Mouse (Mus musculus) heart, embryonic 10.5 days (tissue): ENCODE results near the gene 0610010K14Rik. TPM values are rescaled to one million over a fixed set of nuclear protein-coding genes. Genes with fewer than 3 reads are reported as not detected.

ENCODE experiments used
- DNase-seq: peaks from one replicate; pipeline ENCODE4 v3.0.0-alpha.2; 2017; ENCODE audit warnings: low spot score
- H3K27ac ChIP-seq: fragments of 300-500 bp; sonication (generic); 2 replicates; pipeline ENCODE4 v1.5.1; 2016; ENCODE audit warnings: mild to moderate bottlenecking
- H3K27me3 ChIP-seq: fragments of 300-500 bp; sonication (generic); 2 replicates; pipeline ENCODE4 v1.6.1; 2016; ENCODE audit warnings: mild to moderate bottlenecking; ENCODE audit not compliant: poor library complexity, insufficient read depth, severe bottlenecking
- H3K36me3 ChIP-seq: fragments of 300-500 bp; sonication (generic); 2 replicates; pipeline ENCODE4 v1.6.1; 2016; ENCODE audit warnings: mild to moderate bottlenecking, moderate library complexity
- H3K4me1 ChIP-seq: fragments of 300-500 bp; sonication (generic); 2 replicates; pipeline ENCODE4 v1.6.1; 2016; ENCODE audit warnings: mild to moderate bottlenecking
- H3K4me3 ChIP-seq: fragments of 300-500 bp; sonication (generic); 2 replicates; pipeline ENCODE4 v1.5.1; 2016; ENCODE audit warnings: mild to moderate bottlenecking, moderate library complexity
- H3K9me3 ChIP-seq: fragments of 300-500 bp; sonication (generic); 2 replicates; pipeline ENCODE4 v1.6.1; 2016; ENCODE audit warnings: mild to moderate bottlenecking, moderate library complexity
- WGBS: fragments of 180-500 bp; shearing (Covaris S2); methylation state at CpG from one replicate; pipeline ENCODE4 v1.1.7; 2016; 5-methylcytosine and 5-hydroxymethylcytosine counted together
- polyA plus RNA-seq: library from polyadenylated mRNA; unstranded; fragments of >200 nt; fragmentation: Nextera tagmentation; extraction: Ambion mirVana; gene quantifications from 2 replicates; pipeline ENCODE4 v1.2.1, GENCODE M21; 2016

Gene 0610010K14Rik
- 142 and 153 TPM in 2 replicates for polyA plus RNA-seq

DNA sequence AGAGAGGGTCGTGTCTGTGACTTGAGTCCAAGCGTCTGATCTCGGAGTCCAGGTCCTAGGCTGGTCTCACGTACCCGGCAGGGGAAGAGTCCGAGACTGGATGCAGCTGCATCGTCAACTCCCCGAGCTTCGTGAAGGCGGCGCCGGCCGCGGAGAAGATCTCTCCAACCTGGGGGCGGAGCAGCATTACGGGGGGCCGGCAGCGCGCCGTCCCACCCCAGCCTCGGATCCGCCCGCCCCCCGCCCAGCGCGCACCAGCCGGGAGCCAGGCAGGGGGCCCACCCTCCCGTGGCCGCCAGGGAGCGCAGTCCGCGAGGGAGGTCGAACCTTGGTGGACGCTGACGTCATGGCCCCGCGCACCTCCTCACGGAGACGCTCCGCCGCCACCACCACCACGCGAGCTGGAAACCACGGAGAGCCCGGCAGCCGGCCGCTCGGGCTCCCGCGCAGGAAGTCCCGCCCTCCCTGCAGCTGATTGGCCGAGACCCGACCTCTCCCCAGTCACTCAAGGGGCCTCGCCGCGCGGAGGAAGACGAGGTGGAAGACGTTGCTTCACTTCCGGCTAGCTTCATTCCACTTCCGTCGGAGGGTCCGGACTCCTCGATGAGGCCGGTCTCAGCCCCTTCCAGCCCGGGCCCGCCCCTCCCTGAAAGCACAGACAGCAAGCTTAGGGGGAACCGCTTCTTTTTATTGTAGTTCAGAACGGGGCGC is at the start of gene 0610010K14Rik:
0610010K14Rik (minus strand) TSS at position 458 of the 711 bp plus-strand sequence.
- peak; percentile 99 for DNase-seq
- H3K4me1 ChIP-seq: peaks cover 58% of the 10 kb centered on the region
- H3K27me3 ChIP-seq: no peaks in the 10 kb centered on the region
- no peaks in the 10 kb centered on the region for H3K9me3 ChIP-seq
- WGBS: under 1% methylated on average over 66 of the region's 70 CpGs
- H3K4me3 ChIP-seq: peak within 1 kb of the TSS; percentile 92
- peaks cover 16% of the 10 kb centered on the region for H3K36me3 ChIP-seq
- H3K27ac ChIP-seq: peak within 1 kb of the TSS; percentile 97

DNA sequence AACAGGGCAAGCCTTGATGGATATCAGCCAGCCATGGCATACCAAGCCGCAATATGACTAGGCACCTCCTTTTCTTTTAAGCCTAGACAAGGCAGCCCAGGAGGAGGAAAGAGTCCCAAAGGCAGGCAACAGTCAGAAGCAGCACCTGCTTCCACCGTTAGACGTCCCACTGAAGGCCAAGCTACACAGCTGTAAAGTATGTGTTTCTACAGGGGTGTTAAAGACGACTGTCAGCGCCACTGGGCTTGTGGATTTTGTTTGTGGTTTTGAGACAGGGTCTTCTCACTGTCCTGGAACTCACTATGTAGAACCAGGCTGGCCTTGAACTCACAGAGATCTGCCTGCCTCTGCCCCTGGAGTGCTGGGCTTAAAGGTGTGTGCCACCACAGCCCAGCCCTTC is 48.0 kb upstream of the 0610010K14Rik start:
- no peak for DNase-seq
- no peaks in the 10 kb centered on the region for H3K27me3 ChIP-seq
- no peak overlapping the region for H3K4me3 ChIP-seq
- no peaks in the 10 kb centered on the region for H3K36me3 ChIP-seq
- no peaks in the 10 kb centered on the region for H3K9me3 ChIP-seq
- 70% methylated on average over 5 of the region's 5 CpGs for WGBS
- no peak overlapping the region for H3K27ac ChIP-seq
- H3K4me1 ChIP-seq: peaks cover 4% of the 10 kb centered on the region; the same call in 1 of the 2 replicates

DNA sequence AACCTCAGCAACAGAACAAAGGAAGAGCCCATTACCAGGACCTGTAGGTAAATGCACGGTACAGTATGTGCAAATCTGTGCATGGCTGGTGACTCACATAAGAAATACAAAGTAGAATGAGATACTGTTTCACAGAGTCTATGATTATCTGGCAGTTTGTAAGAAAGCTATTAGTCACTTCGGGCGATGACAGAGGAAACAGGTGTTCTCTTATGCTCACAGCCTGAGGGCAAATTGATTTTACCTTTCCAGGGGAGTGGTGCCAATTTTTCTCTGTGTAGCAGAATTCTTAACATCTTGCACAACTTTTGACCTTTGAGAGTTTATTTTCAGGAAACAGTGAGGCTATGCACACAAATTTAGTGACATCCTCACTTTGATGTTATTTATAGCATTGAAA is 47.0 kb upstream of the 0610010K14Rik start:
- H3K4me1 ChIP-seq: peaks cover 4% of the 10 kb centered on the region; the same call in 1 of the 2 replicates
- no peaks in the 10 kb centered on the region for H3K27me3 ChIP-seq
- no peak overlapping the region for H3K27ac ChIP-seq
- DNase-seq: no peak
- WGBS: 74% methylated on average over 3 of the region's 3 CpGs
- H3K4me3 ChIP-seq: no peak overlapping the region
- no peaks in the 10 kb centered on the region for H3K36me3 ChIP-seq
- H3K9me3 ChIP-seq: no peaks in the 10 kb centered on the region

- Histone ChIP-seq H3K36me3 (no peaks in the 10 kb centered on the region), H3K9me3 (no peaks in the 10 kb centered on the region), H3K4me1 (no peaks in the 10 kb centered on the region), H3K27me3 (no peaks in the 10 kb centered on the region), H3K27ac (no peak overlapping the region), H3K4me3 (no peak overlapping the region)
- 80% methylated on average over 4 of the region's 4 CpGs for WGBS
- no peak for DNase-seq
Observed at GRCm38 (mm10) chr11:70283666-70284065, 46.0 kb upstream of the 0610010K14Rik start.

DNA sequence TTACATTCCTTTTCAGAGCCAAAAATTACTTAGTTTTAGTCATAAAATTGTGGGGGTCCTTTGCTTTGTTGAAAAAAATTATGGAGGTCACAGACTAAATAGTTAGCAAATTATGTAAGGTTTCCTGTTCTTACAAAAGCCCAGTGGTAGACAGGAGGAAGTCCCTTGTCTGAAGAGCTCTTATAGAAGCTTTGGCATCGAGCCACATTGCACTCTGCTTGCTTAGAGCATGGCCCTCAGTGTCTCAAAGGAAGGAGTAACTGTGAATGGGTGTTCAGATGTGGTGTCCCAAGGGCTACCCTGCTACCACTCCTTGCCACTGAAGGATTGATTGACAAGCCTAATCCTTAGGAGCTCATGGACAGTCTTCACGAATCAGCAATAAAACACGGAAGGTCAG is 42.7 kb upstream of the 0610010K14Rik start:
- no peak for DNase-seq

DNA sequence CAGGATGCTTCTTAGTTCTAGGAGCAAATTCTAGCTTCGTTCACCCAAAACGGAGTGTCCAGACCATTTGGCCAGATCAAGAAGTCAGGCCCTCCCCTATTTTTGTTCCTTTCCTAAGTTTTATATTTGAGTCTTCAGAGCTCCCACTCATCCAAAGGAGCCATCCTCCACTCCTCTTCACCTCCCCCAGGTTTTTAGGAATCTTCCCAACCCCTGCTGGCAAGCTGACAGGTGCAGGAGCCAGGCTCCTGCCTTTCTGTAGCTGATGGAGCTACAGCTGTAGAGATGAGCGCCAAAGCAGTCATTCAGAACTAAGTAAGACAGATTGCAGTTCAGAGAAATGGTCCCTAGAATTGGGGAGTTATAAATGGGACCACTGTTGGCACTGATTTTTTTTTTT is 41.2 kb upstream of the 0610010K14Rik start:
- WGBS: 80% methylated on average over 3 of the region's 3 CpGs
- H3K4me3 ChIP-seq: no peak overlapping the region
- no peaks in the 10 kb centered on the region for H3K27me3 ChIP-seq
- H3K4me1 ChIP-seq: no peaks in the 10 kb centered on the region
- no peak overlapping the region for H3K27ac ChIP-seq
- H3K36me3 ChIP-seq: no peaks in the 10 kb centered on the region
- no peaks in the 10 kb centered on the region for H3K9me3 ChIP-seq
- no peak for DNase-seq

More for the DNA sequence above, 42.7 kb upstream of the 0610010K14Rik start:
- no peaks in the 10 kb centered on the region for H3K27me3 ChIP-seq
- WGBS: 72% methylated on average over 3 of the region's 3 CpGs
- no peak overlapping the region for H3K4me3 ChIP-seq
- H3K36me3 ChIP-seq: no peaks in the 10 kb centered on the region
- no peak overlapping the region for H3K27ac ChIP-seq
- no peaks in the 10 kb centered on the region for H3K9me3 ChIP-seq
- H3K4me1 ChIP-seq: no peaks in the 10 kb centered on the region

DNA sequence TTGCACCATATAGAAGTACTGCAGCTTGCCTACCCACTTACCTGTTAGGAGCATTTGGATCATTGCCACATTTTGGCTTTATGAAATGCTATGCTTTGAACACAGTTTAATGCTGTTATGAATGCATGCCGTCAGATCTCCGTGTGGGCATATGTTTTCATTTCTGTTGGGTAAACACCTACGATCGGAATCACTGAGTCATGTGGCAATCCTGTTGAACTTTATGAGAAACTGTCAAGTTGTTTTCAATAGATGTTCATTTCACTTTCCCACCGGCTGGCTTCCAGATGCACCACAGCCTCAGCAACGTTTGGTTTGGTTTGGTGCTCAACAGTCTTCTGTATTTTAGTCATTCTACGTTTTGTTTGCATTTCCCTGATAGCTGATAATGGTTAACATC is 33.9 kb upstream of the 0610010K14Rik start:
- H3K36me3 ChIP-seq: no peaks in the 10 kb centered on the region
- H3K4me3 ChIP-seq: no peak overlapping the region
- H3K27ac ChIP-seq: no peak overlapping the region
- no peak for DNase-seq
- no peaks in the 10 kb centered on the region for H3K4me1 ChIP-seq
- WGBS: 79% methylated on average over 7 of the region's 7 CpGs
- no peaks in the 10 kb centered on the region for H3K9me3 ChIP-seq
- H3K27me3 ChIP-seq: no peaks in the 10 kb centered on the region

GRCm38 (mm10) chr11:70266405-70266804 is 28.7 kb upstream of the 0610010K14Rik start:
- no peak overlapping the region for H3K4me3 ChIP-seq
- no peak overlapping the region for H3K27ac ChIP-seq
- peaks cover 9% of the 10 kb centered on the region; the same call in 1 of the 2 replicates for H3K4me1 ChIP-seq
- no peaks in the 10 kb centered on the region for H3K27me3 ChIP-seq
- 71% methylated on average over 1 of the region's 1 CpGs for WGBS
- no peaks in the 10 kb centered on the region for H3K36me3 ChIP-seq
- no peak for DNase-seq
- no peaks in the 10 kb centered on the region for H3K9me3 ChIP-seq

DNA sequence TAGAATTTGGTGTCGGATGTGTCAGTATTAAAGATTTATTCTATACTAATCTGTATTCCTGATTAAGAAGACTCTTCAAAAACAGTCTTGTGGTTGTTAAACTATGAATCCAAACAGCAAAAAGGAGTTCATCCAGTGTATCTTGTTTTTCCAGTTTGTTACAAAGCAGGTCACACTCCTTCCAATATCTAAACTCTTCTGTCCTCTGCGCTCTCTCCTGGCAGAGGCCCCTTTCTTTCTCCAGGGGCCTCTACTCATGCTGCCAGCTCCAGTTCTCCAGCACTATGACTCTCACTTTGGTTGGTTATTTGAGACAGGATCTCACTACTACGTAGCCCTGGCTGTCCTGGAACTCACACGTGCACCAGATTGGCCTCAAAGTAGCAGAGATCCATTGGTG is 28.1 kb upstream of the 0610010K14Rik start:
- Histone ChIP-seq H3K27ac (no peak overlapping the region), H3K27me3 (no peaks in the 10 kb centered on the region), H3K9me3 (no peaks in the 10 kb centered on the region), H3K4me1 (peaks cover 9% of the 10 kb centered on the region; the same call in 1 of the 2 replicates), H3K36me3 (no peaks in the 10 kb centered on the region), H3K4me3 (no peak overlapping the region)
- 77% methylated on average over 4 of the region's 4 CpGs for WGBS
- DNase-seq: no peak

GRCm38 (mm10) chr11:70265252-70265651 is 27.5 kb upstream of the 0610010K14Rik start:
- no peaks in the 10 kb centered on the region for H3K27me3 ChIP-seq
- no peaks in the 10 kb centered on the region for H3K9me3 ChIP-seq
- WGBS: 48% methylated on average over 3 of the region's 3 CpGs

DNA sequence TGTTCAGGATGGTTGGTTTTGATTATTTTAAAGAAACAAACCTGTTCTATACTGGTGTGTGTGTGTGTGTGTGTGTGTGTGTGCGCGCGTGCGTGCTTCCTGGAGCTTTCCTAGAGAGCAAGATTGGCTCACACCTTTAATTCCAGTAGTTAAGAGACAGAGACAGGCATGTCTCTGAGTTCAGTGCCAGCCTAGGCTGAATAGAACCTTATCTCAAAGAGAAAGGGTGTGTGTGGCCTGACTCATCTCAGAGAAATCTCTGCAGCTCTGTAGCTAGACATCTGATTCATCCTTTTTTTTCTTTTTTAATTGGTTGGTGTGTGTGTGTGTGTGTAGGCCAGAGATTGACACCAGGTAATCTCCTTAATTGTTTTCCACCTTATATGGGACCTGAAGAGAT is 21.3 kb upstream of the 0610010K14Rik start:
- Histone ChIP-seq H3K27ac (no peak overlapping the region), H3K27me3 (peaks cover 24% of the 10 kb centered on the region), H3K36me3 (no peaks in the 10 kb centered on the region), H3K9me3 (no peaks in the 10 kb centered on the region), H3K4me1 (peaks cover 14% of the 10 kb centered on the region), H3K4me3 (no peak overlapping the region)
- WGBS: 91% methylated on average over 4 of the region's 4 CpGs
- no peak for DNase-seq

More at GRCm38 (mm10) chr11:70265252-70265651, 27.5 kb upstream of the 0610010K14Rik start:
- Histone ChIP-seq H3K36me3 (no peaks in the 10 kb centered on the region), H3K4me3 (no peak overlapping the region), H3K27ac (no peak overlapping the region), H3K4me1 (peaks cover 9% of the 10 kb centered on the region; the same call in 1 of the 2 replicates)
- no peak for DNase-seq

DNA sequence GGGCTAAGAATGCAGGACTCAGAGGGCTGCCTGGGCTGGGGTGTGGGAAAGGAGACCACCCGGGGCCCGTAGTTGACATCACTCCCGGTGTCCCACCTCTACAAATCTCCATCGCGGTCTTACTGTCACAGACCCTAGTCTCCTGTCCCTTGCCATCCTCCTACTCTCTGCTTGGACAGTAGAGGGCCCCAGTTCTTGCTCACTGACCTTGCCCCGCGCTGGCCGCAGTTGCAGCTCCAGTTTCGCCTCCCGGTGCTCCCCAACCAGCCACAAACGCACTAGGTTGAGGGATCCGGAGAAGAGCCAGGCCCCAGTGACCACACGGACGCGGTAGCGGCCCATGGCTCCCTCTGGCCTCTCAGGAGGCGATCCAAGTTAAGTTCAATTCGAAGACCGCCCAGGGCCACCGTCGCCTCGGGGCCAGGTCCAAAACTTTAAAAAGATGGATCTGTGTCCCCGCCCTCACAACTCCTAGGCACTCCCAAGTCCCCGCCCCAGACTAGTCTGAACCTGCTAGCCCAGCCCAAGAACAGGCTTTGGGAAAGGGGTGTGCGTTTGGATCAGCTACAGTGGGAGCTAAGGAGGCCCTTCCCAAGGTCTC is 17.3 kb upstream of the 0610010K14Rik start, which contains the start of gene Alox12:
Alox12 (minus strand) TSS at position 423 of the 601 bp plus-strand sequence.
- Histone ChIP-seq H3K36me3 (no peaks in the 10 kb centered on the region), H3K4me3 (peak within 1 kb of the TSS; percentile 56), H3K4me1 (peaks cover 14% of the 10 kb centered on the region), H3K27me3 (peaks cover 63% of the 10 kb centered on the region), H3K9me3 (no peaks in the 10 kb centered on the region), H3K27ac (peak within 1 kb of the TSS; percentile 53)
- DNase-seq: peak; percentile 79
- 1% methylated on average over 25 of the region's 25 CpGs for WGBS

DNA sequence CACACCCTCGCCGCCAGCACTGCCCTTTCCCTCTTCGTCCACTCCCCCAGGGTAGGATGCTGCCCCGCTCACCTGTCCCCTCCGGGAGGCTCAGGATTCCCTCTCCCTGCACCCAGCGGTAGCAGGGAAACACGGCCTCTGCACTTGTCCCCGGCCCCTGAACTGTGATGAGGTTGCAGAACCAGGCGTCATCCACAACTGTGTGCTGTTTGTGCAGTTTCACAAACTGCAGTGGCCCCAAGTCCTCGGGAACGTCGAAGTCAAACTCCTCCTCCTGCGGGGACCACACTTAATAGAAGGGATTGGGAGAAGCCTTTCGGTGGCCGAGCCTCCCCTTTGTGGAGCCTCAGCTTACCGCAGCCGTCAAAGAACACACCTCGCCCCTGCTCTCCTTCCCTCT is 16.6 kb upstream of the 0610010K14Rik start:
- Histone ChIP-seq H3K4me1 (peaks cover 14% of the 10 kb centered on the region), H3K9me3 (no peaks in the 10 kb centered on the region), H3K4me3 (peak overlapping the region; percentile 56), H3K27ac (no peak overlapping the region), H3K27me3 (peaks cover 65% of the 10 kb centered on the region), H3K36me3 (no peaks in the 10 kb centered on the region)
- DNase-seq: no peak
- 10% methylated on average over 18 of the region's 18 CpGs for WGBS
